8 mouse cellular contexts compared by ENCODE assay signal in the genomic region with DNA sequence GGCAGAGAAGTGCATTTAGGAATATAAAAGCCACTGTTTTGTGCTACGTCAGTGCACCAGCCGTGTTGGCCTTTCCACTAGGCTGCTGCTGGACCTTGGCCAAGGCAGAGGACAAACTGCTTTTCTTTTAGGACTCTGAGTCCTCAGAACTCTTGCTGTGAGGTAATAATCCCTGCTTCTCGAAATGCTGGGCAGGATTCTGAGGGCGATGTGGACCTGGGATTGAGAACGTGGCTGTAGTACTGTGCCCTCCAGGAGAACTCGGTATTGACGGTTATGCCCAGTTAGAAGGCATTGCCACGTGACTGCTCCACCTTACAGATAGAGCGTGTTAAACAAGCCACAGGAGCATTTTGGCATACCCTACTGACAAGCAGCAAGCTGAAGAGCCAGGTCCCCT.
DNase-seq lines count a peak whose midpoint lies in the region.

No protein-coding gene starts in this region.

- peak; percentile 50 for DNase-seq in adrenal gland, postnatal 14 days
- no peak for DNase-seq in adrenal gland, adult 8-10 months
- DNase-seq in right cerebral cortex, adult 18-20 months: peak; percentile 9
- DNase-seq in right cerebral cortex, postnatal 25 days: no peak
- peak; percentile 58 to 73 for DNase-seq in kidney, postnatal 4 days
- peak; percentile 29 for DNase-seq in right cerebral cortex, postnatal 14 days
- DNase-seq in embryo, embryonic 10.5 days (ENCODE audit: low spot score): no peak
- DNase-seq in spleen, postnatal 14 days (ENCODE audit: low spot score in 2 of 2): no peak

Comparison
In these comparisons a context has a peak if more than half of its experiments do, and no peak if none do; other contexts are left out.
1. DNase-seq: peak in adrenal gland, postnatal 14 days (single experiment), right cerebral cortex, adult 18-20 months (single experiment), kidney, postnatal 4 days (2 of 2) and right cerebral cortex, postnatal 14 days (single experiment); none in adrenal gland, adult 8-10 months (single experiment), right cerebral cortex, postnatal 25 days (single experiment), embryo, embryonic 10.5 days (single experiment) and spleen, postnatal 14 days (0 of 2).